Comparison of ENCODE assay signal across 19 mouse cellular contexts in genomic region chr4:33525272-33525671, GRCm38 (mm10).
"Had no signal": no experiment of that assay in that cellular context is flagged by ENCODE, and none has a peak within 500 bp of the region (broad histone marks: within the 10 kb centered on the region; RNA-seq: fewer than 3 reads in every experiment).

No protein-coding gene starts in this region.

- H3K36me3 ChIP-seq: limb, embryonic 12.5 days; limb, embryonic 15.5 days; midbrain, embryonic 12.5 days; midbrain, embryonic 15.5 days; neural tube, embryonic 12.5 days; neural tube, embryonic 15.5 days had no signal

- H3K9ac ChIP-seq: limb, embryonic 12.5 days; limb, embryonic 15.5 days; liver, embryonic 14.5 days; liver, postnatal 0 days; lung, embryonic 14.5 days; midbrain, embryonic 12.5 days; midbrain, embryonic 15.5 days; neural tube, embryonic 12.5 days; neural tube, embryonic 15.5 days had no signal

- H3K27me3 ChIP-seq: limb, embryonic 12.5 days; limb, embryonic 15.5 days; midbrain, embryonic 15.5 days; neural tube, embryonic 12.5 days; neural tube, embryonic 15.5 days had no signal

- H3K4me3 ChIP-seq: limb, embryonic 12.5 days; limb, embryonic 15.5 days; midbrain, embryonic 12.5 days; midbrain, embryonic 15.5 days; neural tube, embryonic 12.5 days; neural tube, embryonic 15.5 days had no signal

- H3K4me2 ChIP-seq: limb, embryonic 12.5 days; limb, embryonic 15.5 days; liver, embryonic 11.5 days; lung, embryonic 14.5 days; midbrain, embryonic 12.5 days; midbrain, embryonic 15.5 days; neural tube, embryonic 12.5 days; neural tube, embryonic 15.5 days had no signal

- DNase-seq: kidney, postnatal 14 days; kidney, postnatal 4 days; liver, postnatal 0 days; lung, embryonic 14.5 days; right cerebral cortex, postnatal 14 days; right cerebral cortex, postnatal 4 days; thymus, adult 2 months; thymus, postnatal 14 days; thymus, postnatal 4 days had no signal

- H3K27ac ChIP-seq: limb, embryonic 12.5 days; limb, embryonic 15.5 days; liver, embryonic 14.5 days; macrophage; midbrain, embryonic 12.5 days; midbrain, embryonic 15.5 days; neural tube, embryonic 12.5 days; neural tube, embryonic 15.5 days; stomach, postnatal 0 days had no signal

- H3K9me3 ChIP-seq: limb, embryonic 12.5 days; limb, embryonic 15.5 days; midbrain, embryonic 12.5 days; midbrain, embryonic 15.5 days; neural tube, embryonic 12.5 days; neural tube, embryonic 15.5 days had no signal

- ATAC-seq: liver, postnatal 0 days had no signal
